Mouse (Mus musculus) small intestine, adult 2 months (tissue): ENCODE results near the gene 6030468B19Rik.

Experiments used
- CTCF ChIP-seq: fragments of 200-500 bp; IDR thresholded peaks from 2 replicates; pipeline ENCODE4 v1.5.1; 2012; ENCODE audit warnings: low read depth, mild to moderate bottlenecking, control low read depth, inconsistent platforms, low read length, moderate library complexity, mixed read lengths; ENCODE audit not compliant: insufficient replicate concordance, insufficient read length; ENCODE audit errors: extremely low read depth
- POLR2A ChIP-seq: fragments of 200-500 bp; IDR thresholded peaks from 2 replicates; pipeline ENCODE4 v1.6.1; 2012; ENCODE audit warnings: low read depth, mild to moderate bottlenecking, control low read depth, inconsistent platforms, low read length, moderate library complexity

DNA sequence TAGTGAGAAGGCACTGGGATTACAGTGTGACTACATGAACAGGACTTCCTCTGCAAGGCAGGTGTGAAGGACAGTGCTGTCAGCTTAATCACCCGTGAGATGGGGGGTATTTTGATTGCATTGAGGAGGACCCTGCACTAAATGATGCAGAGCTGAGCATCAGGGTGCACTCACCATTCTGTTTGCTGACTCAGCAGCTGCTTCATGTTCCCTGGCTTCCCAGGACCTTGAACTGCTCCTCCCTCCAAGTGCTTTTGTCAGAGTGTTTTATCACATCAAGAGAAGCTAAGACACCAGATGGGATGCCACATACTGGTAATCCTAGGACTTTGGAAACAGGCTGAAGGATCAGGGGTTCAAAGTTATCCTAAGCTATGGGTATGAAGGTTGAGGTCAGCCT lies 58.5 kb downstream of the 6030468B19Rik start:
- no peak for TF ChIP-seq CTCF
- TF ChIP-seq POLR2A: no peak
